Mouse (Mus musculus) cerebral cortex, adult 2 months (tissue): ENCODE measurements around the gene Klhl21.

Source experiments
- WGBS: fragments of 180-500 bp; shearing (Covaris S2); methylation state at CpG from one replicate; pipeline ENCODE4 v1.1.7; 2018; 5-methylcytosine and 5-hydroxymethylcytosine counted together

Gene Klhl21

DNA sequence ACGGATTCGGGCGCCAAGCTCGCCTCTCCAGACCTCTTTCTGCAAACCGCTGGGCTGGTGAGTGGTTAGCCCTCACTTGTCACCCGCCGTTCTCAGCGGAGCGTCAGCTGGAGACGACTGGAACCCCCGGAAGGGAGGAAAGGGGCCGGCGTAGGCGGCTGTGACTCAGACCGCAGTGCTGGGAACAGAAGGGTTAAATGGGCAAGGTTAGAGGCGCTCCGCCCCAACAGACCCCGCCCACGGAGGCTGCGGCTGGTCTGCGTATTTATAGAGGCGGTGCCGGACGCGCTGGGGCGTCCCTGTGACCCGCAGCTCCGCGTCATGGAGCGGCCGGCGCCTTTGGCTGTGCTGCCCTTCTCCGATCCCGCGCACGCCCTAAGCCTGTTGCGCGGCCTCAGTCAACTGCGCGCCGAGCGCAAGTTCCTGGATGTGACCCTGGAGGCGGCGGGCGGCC lies at the start of gene Klhl21:
TSS of gene Klhl21 (plus strand) at position 182 of the 454 bp plus-strand sequence.
- under 1% methylated on average over 44 of the region's 45 CpGs for WGBS

DNA sequence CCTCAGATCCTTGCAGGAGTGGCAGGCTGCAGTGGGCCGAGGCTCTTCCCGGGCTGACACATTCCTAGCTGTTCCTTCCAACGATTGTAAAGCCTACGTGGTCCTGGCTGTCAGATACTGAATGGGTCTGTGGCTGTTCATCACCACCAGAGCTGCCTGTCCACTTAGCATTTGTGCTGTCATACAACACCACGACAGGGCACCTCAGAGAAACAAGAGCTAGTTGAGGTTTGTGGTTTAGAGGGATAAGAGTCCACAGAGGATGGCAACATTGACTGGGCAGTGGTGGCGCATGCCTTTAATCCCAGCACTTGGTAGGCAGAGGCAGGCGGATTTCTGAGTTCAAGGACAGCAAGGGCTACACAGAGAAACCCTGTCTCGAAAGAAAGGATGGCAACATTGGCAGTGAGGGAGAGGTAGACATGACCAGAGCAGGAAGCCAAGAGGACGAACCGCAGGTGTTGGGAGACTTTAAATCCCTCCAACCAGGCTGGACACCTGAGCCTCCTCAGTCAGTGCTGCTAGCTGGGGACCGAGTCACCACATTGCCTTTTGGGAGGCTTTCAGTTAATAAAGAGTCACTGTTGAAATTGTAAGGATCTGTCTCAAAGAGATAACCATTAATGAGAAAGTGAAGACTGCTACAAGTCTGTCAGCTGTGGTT lies 48.6 kb upstream of the Klhl21 start:
- WGBS: 98% methylated on average over 11 of the region's 11 CpGs

DNA sequence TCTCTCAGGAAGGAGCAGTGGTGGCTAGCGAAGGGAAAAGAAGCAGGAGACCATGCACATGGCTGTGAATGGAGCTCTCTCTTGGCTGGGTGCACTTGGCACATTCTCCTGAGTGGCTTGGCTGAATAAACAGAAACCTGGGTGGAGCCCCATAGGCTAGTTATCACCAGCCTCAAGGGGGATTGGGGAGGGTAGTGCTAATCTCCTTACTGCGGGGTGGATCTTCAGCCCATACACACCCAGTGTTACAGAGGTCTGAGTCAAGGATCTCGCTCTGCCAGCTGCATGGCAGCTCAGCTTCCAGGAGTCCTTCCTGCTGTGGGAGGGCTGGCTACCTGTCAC lies 48.1 kb upstream of the Klhl21 start:
- 85% methylated on average over 3 of the region's 3 CpGs for WGBS

DNA sequence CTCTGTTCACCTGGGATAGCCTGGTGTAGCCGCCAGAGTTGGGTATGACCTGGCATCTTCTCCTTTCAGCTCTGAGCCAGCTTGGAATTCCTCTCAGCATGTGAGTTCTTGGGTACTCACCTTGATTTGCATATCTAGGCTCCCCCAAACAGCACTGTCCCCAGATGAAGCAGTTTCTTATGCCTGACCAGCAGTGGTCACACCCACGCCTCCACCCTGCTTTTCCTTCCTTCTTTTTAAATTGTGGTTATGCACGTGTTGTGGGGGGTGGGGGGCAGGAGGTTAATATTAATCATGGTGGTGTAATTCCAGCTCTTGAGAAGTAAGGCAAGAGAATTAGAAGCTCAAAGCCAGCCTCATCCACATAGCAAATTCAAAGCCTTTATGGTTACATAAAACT lies 45.8 kb upstream of the Klhl21 start:
- WGBS: 79% methylated on average over 3 of the region's 3 CpGs

DNA sequence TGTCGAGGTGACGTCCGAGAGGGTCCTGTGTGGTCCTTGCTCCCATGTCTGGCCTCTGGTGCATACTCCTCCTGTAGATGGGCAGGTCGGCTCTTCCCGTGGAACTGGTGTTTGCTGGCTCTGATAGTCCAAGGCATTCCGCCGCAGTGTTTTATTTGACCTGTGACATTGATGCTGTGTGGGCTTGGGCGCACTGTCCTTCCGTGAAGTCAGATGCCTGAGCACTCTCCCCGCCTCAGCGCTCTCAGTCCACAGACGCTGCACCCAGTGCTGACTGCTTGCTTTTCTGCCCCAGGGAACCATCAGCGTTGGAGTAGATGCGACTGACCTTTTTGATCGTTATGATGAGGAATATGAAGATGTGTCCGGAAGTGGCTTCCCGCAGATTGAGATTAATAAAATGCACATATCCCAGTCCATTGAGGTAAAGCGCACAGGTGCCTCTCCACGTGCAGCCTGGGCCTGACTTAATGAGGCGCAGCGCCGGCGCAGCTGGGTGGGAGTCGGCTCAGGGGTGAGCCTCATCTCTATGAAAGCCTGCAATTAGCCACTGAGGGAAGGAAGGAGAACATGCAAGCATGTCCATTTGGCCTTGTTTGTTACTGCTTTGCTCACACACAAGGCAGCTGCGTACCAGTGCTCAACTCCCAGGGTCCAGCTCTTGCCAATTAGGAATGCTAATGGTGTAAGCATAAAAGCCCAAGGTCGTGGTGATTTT lies 40.2 kb upstream of the Klhl21 start:
- WGBS: 91% methylated on average over 26 of the region's 26 CpGs

DNA sequence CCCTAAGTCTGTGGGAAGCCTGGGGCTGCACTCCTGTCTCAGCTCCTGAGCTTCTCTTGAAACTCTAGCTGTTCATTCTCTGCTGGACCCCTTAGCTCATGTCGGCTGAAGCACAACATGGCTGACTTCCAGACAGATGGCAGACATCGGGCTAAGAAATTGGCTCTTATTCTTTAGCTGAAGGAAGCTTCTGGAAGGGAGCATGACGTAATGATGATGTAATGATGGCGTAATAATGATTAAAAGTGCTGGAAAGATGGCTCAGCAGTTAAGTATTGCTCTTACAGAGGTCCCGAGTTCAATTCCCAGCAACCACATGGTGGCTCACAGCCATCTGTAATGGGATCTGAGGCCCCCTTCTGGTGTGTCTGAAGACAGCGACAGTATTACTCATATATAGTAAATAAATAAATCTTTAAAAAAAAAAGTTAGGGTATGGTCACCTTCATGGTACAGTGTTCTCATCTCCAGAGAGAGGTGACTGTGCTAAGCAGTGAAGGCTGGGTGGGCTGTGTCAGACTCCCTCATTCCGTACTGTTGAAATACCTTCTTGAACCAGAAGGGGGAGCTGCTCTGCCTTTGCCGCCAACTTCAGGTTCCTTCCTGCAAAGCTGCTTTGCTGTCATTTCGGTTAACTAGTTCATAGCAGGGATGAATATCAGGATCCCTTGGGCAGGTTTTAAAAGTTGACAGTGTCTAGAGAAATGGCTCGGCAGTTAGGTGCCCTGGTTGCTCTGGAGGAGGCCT lies 36.2 kb upstream of the Klhl21 start:
- WGBS: 53% methylated on average over 10 of the region's 10 CpGs

DNA sequence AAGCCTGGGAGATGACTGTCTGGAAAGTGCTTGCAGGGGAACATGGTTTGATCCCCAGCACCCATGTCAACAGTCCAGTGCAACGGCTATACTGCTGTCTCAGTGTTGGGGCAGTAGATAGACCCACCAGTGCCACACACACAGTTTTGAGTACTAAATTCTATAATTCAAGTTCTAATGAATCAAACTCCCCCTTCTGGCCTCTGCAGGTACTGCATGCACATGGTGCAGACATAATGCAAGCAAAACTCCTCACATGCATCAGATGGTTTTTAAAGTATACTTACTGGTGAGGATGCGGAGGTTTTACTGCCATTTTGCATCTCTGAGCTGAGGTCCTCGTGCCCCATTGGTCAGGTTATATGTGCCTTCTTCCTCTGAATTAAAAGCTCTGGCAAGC lies 33.2 kb upstream of the Klhl21 start:
- 97% methylated on average over 3 of the region's 3 CpGs for WGBS

DNA sequence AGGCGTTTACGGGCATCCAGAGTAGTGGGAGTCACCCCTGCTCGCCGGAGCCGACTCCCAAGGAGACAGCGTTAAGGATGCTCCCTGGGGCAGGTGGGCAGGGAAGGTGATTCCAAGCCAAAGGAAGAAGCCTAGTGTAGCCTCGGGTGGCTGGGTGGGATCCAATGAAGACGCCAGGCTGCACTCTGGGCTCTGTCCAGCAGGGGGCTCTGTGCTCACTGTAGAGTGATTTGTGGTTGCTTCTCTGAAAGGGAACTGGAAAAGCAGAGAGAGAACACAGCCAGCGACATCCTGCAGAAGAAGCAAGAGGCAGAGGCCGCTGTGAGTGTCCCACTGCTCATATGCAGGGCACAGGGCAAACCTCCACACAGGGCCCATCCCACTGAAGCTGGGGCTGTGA lies 30.9 kb upstream of the Klhl21 start:
- WGBS: 28% methylated on average over 10 of the region's 10 CpGs

DNA sequence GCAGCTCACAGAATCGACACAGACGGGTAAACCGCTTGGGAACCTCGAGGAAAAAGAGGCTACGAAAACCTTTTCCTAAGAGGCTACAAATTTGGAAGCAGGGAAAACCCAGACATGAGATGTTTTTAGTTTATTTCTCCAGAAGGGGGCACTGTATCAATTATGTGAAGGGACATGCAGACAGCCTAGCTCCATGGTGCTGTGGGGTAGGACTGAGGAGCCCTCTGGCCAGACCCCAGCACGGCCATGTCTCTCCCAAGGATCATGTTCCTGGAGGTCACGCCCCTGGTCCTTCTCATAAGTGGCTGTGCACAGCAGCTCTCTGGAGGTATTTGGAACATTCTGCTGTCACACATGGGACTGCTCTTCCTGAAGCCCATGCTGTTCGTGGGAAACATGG lies 27.9 kb upstream of the Klhl21 start:
- WGBS: 54% methylated on average over 8 of the region's 8 CpGs

DNA sequence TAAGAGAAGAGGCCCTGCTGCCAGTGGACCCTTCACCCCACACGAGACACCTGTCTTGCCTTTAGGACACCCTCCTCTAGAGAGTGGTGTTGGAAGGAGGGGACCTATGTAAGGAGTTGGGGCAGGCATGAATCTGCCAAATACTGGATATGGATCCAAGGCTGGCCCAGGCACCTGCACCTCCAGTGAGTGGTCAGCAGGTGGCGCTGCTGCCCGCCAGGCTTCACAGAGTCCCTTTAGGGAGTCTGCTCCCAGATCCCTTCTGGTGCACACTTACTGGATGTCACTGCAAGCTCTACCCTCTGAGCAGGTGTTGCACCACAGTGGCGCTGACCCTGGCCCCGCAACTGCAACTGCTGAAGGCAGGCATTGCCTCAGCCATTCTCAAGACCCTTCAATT lies 27.2 kb upstream of the Klhl21 start:
- WGBS: 11% methylated on average over 5 of the region's 5 CpGs

DNA sequence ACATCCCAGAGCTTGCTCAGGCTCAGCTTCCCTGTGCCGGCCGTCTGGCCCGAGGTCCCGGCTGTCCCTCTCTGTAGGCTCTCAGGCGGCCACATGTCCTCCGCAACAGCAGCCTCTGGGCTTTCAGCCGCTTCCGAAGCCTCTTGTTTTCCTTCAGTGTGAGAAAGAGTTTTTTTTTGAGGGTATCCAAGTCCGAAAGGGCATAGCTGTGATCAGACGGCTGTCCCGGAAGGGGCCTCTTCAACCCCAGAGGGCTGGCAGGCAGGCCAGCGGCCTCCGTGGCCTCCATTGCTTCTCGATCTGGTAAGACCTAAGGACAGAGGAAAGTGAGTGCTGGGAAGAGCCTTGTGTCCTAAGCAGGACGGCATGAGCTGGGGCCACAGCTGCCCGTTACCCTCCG lies 25.6 kb upstream of the Klhl21 start:
- WGBS: 72% methylated on average over 17 of the region's 17 CpGs

DNA sequence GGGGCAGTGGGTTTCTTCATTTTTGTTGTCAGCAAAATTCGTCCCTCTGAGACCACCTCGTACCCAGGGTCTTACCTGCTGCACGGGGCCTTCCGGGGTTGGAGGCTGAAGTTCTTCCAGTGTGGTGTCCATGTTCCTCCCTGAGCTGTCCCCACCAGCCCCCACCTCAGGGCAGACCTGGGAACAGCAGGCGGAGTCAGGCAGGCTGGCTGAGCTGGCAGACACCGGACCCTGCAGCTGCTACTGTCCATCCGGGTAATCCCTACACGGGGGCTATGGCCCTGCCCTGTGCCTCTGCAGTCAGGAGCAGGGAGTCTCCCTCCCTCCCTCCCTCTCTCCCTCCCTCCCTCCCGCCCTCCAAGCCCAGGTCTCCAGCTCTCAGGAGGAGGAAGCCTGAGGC lies 25.0 kb upstream of the Klhl21 start:
- 53% methylated on average over 8 of the region's 9 CpGs for WGBS

DNA sequence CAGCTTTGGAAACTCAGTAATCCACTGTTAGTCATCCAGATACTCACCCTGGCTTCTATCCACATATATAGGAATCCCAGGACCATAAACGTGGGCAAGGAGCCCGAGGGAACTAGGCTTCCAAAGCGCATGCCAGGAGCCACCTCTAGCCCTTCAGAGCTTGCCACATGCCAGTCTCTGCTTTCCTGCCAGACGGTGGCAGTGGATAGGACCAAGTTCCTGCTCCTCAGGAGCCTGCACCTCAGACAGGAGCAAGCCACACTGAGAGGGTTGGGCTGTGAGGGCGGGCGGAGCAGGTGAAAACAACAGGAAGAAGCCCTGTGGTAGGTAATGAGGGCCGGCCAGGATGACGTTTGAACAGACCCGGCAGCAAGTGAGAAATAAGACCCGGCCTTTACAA lies 22.7 kb upstream of the Klhl21 start:
- 32% methylated on average over 10 of the region's 10 CpGs for WGBS

DNA sequence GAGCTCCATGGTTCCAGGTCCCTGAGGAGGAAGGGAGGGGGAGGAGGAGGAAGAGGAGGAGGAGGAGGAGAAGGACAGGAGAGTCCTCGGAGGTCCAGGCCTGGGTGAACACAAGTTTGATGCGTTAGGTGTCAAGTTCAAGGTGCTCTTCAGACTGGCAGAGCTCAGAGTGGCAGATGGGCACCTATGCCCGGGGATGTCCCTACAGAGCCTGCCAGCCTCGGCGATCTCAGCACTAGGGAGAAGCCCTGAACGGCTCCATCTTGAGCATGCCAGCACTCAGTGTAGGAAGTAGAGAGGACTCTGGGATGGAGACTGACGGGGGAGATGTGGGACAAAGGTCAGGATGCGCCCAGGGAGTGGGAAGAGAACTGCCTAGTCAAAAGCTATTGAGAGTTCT lies 22.0 kb upstream of the Klhl21 start:
- WGBS: 66% methylated on average over 8 of the region's 8 CpGs

DNA sequence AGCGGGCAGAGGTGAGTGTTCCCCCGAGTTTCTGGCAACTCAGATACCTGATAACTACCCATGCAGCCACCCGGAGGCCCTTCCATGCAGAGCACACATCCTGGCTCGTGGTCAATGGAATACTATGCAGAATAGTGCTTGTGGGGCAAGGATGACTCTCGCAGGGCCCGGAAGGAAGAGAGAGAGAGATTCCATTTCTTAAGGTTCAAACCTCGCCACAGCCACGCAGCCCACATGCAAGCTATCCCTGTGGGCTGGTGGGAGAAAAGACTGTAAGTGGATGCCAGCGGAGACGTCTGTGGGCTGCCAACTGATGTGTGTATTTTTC lies 20.6 kb upstream of the Klhl21 start:
- 15% methylated on average over 10 of the region's 10 CpGs for WGBS

DNA sequence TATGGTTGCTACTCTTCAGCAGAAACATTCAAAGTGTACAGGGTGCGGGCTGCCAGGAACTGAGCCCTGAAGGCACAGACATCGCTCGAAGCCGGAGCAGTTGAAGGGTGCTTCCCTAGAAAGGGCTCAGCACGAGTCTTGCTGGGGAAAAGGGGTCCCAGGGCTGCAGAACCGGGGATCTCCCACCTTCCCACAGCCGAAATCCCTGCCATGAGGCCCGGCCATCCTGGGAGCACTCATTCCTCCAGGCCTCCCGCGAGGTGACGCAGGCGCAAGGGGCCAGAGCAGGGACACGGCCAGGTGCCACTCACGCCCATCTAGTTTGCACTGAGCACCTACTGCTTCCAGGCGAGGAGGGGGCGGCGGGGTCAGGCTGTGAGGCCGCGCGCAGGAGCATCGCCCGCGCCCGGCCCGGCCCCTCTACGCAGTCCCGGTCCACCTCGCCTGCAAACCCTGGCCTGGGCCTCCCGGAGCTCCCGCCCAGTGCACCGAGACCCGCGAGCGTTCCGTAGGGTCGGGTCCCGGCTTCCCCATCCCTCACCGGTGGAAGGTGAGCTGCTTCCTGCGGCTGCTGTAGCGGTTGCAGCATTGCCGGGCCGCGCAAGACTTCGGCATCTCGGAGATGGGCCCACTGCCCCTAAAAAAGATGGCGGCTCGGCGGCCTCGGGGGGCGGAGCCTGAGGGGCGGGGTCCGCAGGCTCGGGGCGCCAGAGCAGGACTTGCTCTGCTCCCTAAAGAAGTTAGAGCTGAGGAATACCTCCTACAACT lies 20.1 kb upstream of the Klhl21 start, which contains the start of gene Thap3:
TSS of gene Thap3 (minus strand) at position 656 of the 768 bp plus-strand sequence.
- under 1% methylated on average over 54 of the region's 54 CpGs for WGBS

DNA sequence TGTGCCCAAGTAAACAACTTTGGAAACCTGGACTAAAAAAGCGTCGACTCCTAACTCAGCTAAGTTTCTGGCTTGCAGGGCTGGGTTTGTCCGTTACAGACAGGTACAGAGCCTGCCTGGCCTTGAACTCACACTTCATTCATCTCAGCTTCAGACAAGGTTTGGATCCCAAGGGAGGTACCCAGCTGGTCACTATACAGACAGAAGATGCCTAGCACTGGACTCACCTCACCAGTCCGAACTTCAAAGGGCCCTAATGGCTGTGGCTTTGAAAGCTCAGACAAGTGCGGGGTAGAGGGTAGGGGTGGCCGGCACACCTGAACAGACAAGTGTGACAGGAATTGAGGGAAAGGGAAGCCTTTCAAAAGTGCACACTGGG lies 19.5 kb upstream of the Klhl21 start:
- WGBS: 42% methylated on average over 6 of the region's 6 CpGs

DNA sequence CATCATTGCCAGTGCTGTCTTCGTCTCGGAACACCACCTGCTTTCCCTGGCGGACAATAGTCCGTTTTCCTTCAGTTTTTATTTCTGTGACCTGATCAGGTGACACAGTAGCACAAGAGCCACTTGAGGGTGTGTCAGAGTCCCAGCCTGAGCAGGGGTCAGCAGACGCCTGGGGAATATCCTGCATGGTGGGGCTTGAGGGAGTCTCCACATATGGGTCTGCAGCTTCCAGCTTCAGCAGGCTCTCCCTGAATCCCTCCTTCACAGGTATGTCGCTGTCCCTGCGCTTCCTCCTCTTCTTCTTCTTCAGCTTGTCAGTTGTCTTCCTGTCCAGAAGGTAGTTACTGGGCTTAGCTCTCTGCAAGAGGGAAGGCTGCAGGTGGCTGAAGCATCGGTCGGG lies 16.5 kb upstream of the Klhl21 start:
- whole genome bisulfite sequencing: 93% methylated on average over 9 of the region's 9 CpGs

DNA sequence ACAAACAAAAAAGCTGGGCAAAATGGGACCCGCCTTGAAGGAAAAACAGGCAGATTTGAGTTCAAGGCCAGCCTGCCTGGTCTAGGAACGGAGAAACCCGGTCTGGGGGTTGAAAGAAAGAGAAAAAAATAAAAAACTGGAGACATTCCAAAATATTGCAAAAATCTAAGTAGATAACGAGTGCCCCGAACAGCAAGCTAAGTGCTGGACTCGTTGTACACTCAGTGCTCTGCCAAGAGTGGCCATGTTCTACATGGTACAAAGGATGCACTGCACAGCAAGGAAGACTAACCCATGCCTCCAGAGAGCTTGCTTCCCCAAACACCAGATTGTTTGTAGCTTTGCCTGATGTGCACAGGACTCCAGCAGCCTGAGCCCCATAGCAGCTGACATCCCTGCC lies 15.6 kb upstream of the Klhl21 start:
- 75% methylated on average over 6 of the region's 6 CpGs for WGBS

DNA sequence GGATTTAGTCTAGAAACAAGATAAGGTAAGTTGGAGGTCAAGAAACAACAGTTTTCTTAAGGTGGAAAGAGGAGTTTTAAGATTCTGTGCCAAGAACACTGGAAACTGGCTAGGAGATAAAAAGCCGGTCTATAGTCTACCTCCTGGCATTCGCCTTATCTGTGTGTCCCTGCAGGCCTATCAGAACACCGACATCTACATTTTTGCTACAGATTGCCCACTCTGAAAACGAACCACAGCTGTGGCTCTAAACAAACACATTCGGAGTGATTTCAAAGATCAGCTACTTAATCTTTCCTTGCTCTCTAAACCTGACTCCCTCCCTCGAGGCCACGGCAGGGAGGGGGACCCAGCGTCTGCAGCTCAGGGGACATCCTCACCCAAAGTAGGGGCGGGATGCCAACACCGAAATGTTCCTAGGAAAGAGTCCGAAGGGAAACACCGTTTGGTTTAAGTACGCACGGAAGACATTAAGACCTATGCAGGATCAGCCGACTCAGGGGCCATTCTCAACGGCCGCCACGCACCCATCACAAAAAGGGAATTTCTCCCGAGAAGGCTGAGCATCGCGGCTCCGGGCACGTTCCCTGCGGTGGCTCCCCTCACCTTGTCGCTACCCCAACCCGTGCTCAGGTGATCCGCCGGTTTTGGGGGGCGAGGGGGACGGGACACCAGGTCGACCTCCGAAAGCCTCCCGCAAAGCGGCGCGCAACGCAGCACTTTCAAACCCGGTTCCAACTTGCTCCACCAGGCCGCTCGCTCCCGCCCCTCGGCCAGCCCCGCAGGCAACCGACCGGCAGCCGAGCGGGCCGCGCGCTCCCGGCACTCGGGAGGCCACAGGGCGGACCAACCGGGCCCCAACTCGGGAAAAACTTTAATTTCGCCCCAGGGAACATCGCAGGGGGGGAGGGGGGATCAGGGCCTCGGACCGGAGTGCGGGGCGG lies 14.1 kb upstream of the Klhl21 start:
- 3% methylated on average over 61 of the region's 61 CpGs for WGBS
